Mouse (Mus musculus): ENCODE results near the gene Inhbe.

DNA sequence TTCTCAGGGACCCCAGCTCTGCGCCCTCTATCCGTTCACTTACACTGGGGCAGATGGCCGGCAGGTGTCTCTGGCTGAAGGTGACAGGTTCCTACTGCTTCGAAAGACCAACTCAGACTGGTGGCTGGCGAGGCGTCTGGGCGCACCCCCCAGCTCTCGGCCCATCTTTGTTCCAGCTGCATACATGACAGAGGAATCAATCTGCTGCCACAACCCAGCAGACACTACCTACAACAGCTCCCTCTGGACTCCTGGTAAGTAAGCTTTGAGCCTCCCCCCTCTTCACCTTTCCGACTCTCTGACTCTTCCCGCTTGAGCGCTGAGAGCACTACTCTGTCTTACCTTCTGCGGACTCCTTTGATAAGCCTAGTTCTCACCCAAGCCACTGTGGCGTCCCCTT lies 32.0 kb downstream of the Inhbe start:
- TF ChIP-seq CTCF (IDR thresholded peaks at IDR 0.05; ENCODE audit: borderline replicate concordance, insufficient read depth, low read length): no peak
- no peak for TF ChIP-seq POLR2A (IDR thresholded peaks at IDR 0.05; ENCODE audit: low read depth, low read length)

Data from embryonic fibroblast, embryonic 13.5 days (primary cell).